Mouse (Mus musculus) liver, embryonic 14 days (tissue): Measurements from ENCODE around the gene Zfp964. TPM values are rescaled to one million over a fixed set of nuclear protein-coding genes. Genes with fewer than 3 reads are reported as not detected.

Source experiments
- polyA plus RNA-seq: library from polyadenylated mRNA; depleted of rRNA; stranded (reverse); fragments of >200 nt; gene quantifications from 2 replicates; pipeline ENCODE4 v1.2.3, GENCODE M21; 2012; rRNA removed

Zfp964 gene
- 0.27 and 0.35 TPM in 2 replicates for polyA plus RNA-seq

GRCm38 (mm10) chr8:69654358-69654981, at the start of gene Zfp964:
TSS of gene Zfp964 (plus strand) at chr8:69654479.

GRCm38 (mm10) chr8:69625095-69625789, 29.0 kb upstream of the Zfp964 start, which contains the start of gene Zfp868:
TSS of gene Zfp868 (minus strand) at chr8:69625548.

DNA sequence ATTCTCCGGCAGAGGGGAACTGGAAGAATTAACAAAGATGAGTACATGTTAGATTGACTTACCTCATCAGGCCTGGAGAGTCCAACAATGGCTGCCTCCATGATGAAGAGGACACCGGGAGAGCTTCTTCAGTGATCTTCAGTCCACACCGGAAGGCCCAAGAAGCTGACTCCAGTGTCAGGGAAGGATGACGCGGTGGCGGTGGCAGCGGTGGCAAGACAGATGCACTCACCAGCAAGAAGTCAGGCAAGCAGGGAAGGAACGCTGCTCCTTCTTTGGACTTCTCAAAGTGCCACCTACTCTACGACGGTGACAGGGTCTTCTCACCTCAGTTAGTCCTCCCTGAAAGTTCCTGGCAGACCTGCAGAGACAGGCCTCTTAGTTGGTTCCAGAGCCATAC, 56.3 kb downstream of the Zfp964 start, which contains the start of gene Zfp869:
Gene Zfp869, minus strand, starts transcription at position 101 of the 400 bp plus-strand sequence.

Other genes with a start within 250 kb of the Zfp964 start
- gene Gm9495, start 200.9 kb upstream of the Zfp964 start, polyA plus RNA-seq = not detected in 2 replicates
- gene Gm7697, start 131.5 kb upstream of the Zfp964 start, polyA plus RNA-seq = not detected in 2 replicates
- 4.2 and 5.0 TPM in 2 replicates for gene Zfp868, start 28.9 kb upstream of the Zfp964 start, polyA plus RNA-seq
- gene Zfp869, start 56.2 kb downstream of the Zfp964 start, polyA plus RNA-seq = 5.8 and 6.5 TPM in 2 replicates
- 1.7 and 1.8 TPM in 2 replicates for gene Zfp963, start 95.5 kb downstream of the Zfp964 start, polyA plus RNA-seq
- gene Gm20422, start 120.4 kb downstream of the Zfp964 start, polyA plus RNA-seq = 0.44 and 0.58 TPM in 2 replicates
- gene Atp13a1, start 136.7 kb downstream of the Zfp964 start, polyA plus RNA-seq = 17.0 and 18.9 TPM in 2 replicates
- gene Zfp866, start 136.7 kb downstream of the Zfp964 start, polyA plus RNA-seq = 6.2 and 7.1 TPM in 2 replicates
- 5.0 and 6.7 TPM in 2 replicates for gene Gmip, start 154.2 kb downstream of the Zfp964 start, polyA plus RNA-seq
- gene Lpar2, start 167.9 kb downstream of the Zfp964 start, polyA plus RNA-seq = 0.29 and 0.47 TPM in 2 replicates
- gene Pbx4, start 178.0 kb downstream of the Zfp964 start, polyA plus RNA-seq = 2.3 and 2.6 TPM in 2 replicates
- 0.02 and 0.03 TPM in 2 replicates for gene Cilp2, start 233.2 kb downstream of the Zfp964 start, polyA plus RNA-seq
- gene Tssk6, start 247.7 kb downstream of the Zfp964 start, polyA plus RNA-seq = 0.25 and 0.47 TPM in 2 replicates
- gene Ndufa13, start 248.1 kb downstream of the Zfp964 start, polyA plus RNA-seq = 46.0 and 50.1 TPM in 2 replicates
- gene Yjefn3, start 248.2 kb downstream of the Zfp964 start, polyA plus RNA-seq = 0.27 and 0.41 TPM in 2 replicates